Mouse (Mus musculus): Measurements from ENCODE around the gene Cds2. TPM values are rescaled to one million over a fixed set of nuclear protein-coding genes. Genes with fewer than 3 reads are reported as not detected.
A peak's percentile ranks its signal among the peaks of the same experiment; 100 is the strongest.
"Not testable (repeated sequence)": the region's sequence is repeated elsewhere in the genome, so short reads cannot be mapped to it uniquely, and the experiment has no call there.

Gene Cds2
- polyA plus RNA-seq (2015; fragmentation: Nextera tagmentation; extraction: Ambion mirVana): 41.7 and 41.8 TPM in 2 replicates

- Histone ChIP-seq H3K27ac (peak within 1 kb of the TSS; percentile 86), H3K4me1 (peaks cover 16% of the 10 kb centered on the region), H3K4me2 (peak within 1 kb of the TSS; percentile 55), H3K27me3 (replicated peaks) (no peaks in the 10 kb centered on the region), H3K4me3 (peak within 1 kb of the TSS; percentile 84), H3K9me3 (no peaks in the 10 kb centered on the region), H3K36me3 (replicated peaks) (no peaks in the 10 kb centered on the region), H3K9ac (peak within 1 kb of the TSS; percentile 87)
- WGBS: under 1% methylated on average over 47 of the region's 49 CpGs
- ATAC-seq (replicated peaks): peak; percentile 99
Measured at GRCm38 (mm10) chr2:132262879-132263398, at the start of gene Cds2. Gene Cds2 (plus strand): TSS chr2:132263148.

GRCm38 (mm10) chr2:132221611-132222073 lies 41.3 kb upstream of the Cds2 start:
- Histone ChIP-seq H3K9me3 (no peaks in the 10 kb centered on the region), H3K9ac (no peak overlapping the region), H3K4me2 (no peak overlapping the region), H3K4me1 (no peaks in the 10 kb centered on the region), H3K27ac (no peak overlapping the region), H3K27me3 (replicated peaks) (no peaks in the 10 kb centered on the region), H3K4me3 (no peak overlapping the region), H3K36me3 (replicated peaks) (no peaks in the 10 kb centered on the region)
- ATAC-seq (replicated peaks): no peak
- 70% methylated on average over 11 of the region's 11 CpGs for WGBS

- Histone ChIP-seq H3K36me3 (replicated peaks) (no peaks in the 10 kb centered on the region), H3K4me3 (no peak overlapping the region), H3K27ac (no peak overlapping the region), H3K9ac (no peak overlapping the region), H3K4me1 (no peaks in the 10 kb centered on the region), H3K9me3 (no peaks in the 10 kb centered on the region), H3K4me2 (no peak overlapping the region), H3K27me3 (replicated peaks) (no peaks in the 10 kb centered on the region)
- WGBS: 86% methylated on average over 4 of the region's 4 CpGs
- ATAC-seq (replicated peaks): no peak
Measured at GRCm38 (mm10) chr2:132224359-132224758, 38.6 kb upstream of the Cds2 start.

- ATAC-seq (replicated peaks): no peak
- no peak overlapping the region for H3K4me2 ChIP-seq
- H3K9me3 ChIP-seq: no peaks in the 10 kb centered on the region
- H3K27me3 ChIP-seq (replicated peaks): no peaks in the 10 kb centered on the region
- H3K4me3 ChIP-seq: no peak overlapping the region
- no peak overlapping the region for H3K9ac ChIP-seq
- 74% methylated on average over 3 of the region's 3 CpGs for WGBS
- no peaks in the 10 kb centered on the region for H3K36me3 ChIP-seq (replicated peaks)
- no peaks in the 10 kb centered on the region for H3K4me1 ChIP-seq
- no peak overlapping the region for H3K27ac ChIP-seq
Measured at GRCm38 (mm10) chr2:132232413-132232945, 30.5 kb upstream of the Cds2 start.

- WGBS: 85% methylated on average over 16 of the region's 16 CpGs
- Histone ChIP-seq H3K4me3 (no peak overlapping the region), H3K9me3 (no peaks in the 10 kb centered on the region), H3K36me3 (replicated peaks) (peaks cover 3% of the 10 kb centered on the region; the same call in 1 of the 2 replicates), H3K9ac (no peak overlapping the region), H3K27ac (no peak overlapping the region), H3K27me3 (replicated peaks) (no peaks in the 10 kb centered on the region), H3K4me1 (no peaks in the 10 kb centered on the region), H3K4me2 (no peak overlapping the region)
- no peak for ATAC-seq (replicated peaks)
Measured at GRCm38 (mm10) chr2:132233985-132234765, 28.8 kb upstream of the Cds2 start.

- Histone ChIP-seq H3K4me2 (no peak overlapping the region), H3K27me3 (replicated peaks) (no peaks in the 10 kb centered on the region), H3K9ac (no peak overlapping the region), H3K4me1 (no peaks in the 10 kb centered on the region), H3K9me3 (no peaks in the 10 kb centered on the region), H3K27ac (no peak overlapping the region), H3K36me3 (replicated peaks) (peaks cover 3% of the 10 kb centered on the region; the same call in 1 of the 2 replicates), H3K4me3 (no peak overlapping the region)
- ATAC-seq (replicated peaks): no peak
- 53% methylated on average over 2 of the region's 2 CpGs for WGBS
Measured at GRCm38 (mm10) chr2:132235291-132235690, 27.7 kb upstream of the Cds2 start.

GRCm38 (mm10) chr2:132235975-132236374 lies 27.0 kb upstream of the Cds2 start:
- Histone ChIP-seq H3K4me2 (no peak overlapping the region), H3K9me3 (no peaks in the 10 kb centered on the region), H3K4me3 (no peak overlapping the region), H3K27me3 (replicated peaks) (no peaks in the 10 kb centered on the region), H3K9ac (no peak overlapping the region), H3K27ac (no peak overlapping the region), H3K36me3 (replicated peaks) (peaks cover 3% of the 10 kb centered on the region; the same call in 1 of the 2 replicates), H3K4me1 (no peaks in the 10 kb centered on the region)
- ATAC-seq (replicated peaks): no peak
- WGBS: 84% methylated on average over 7 of the region's 7 CpGs

- H3K9me3 ChIP-seq; H3K27me3 ChIP-seq (replicated peaks); H3K4me3 ChIP-seq; ATAC-seq (replicated peaks); H3K4me1 ChIP-seq; H3K27ac ChIP-seq; H3K36me3 ChIP-seq (replicated peaks); H3K9ac ChIP-seq; H3K4me2 ChIP-seq: not testable (repeated sequence)
- 92% methylated on average over 3 of the region's 3 CpGs for WGBS
Measured at GRCm38 (mm10) chr2:132239434-132239833, 23.5 kb upstream of the Cds2 start.

- not testable (repeated sequence) for H3K4me3 ChIP-seq; H3K9ac ChIP-seq; H3K4me1 ChIP-seq; H3K36me3 ChIP-seq (replicated peaks); H3K27ac ChIP-seq; H3K4me2 ChIP-seq; H3K27me3 ChIP-seq (replicated peaks); H3K9me3 ChIP-seq
- 37% methylated on average over 10 of the region's 10 CpGs for WGBS
- ATAC-seq (replicated peaks): peak; percentile 50; the same call in 1 of the 2 replicates
Measured at GRCm38 (mm10) chr2:132240457-132240856, 22.5 kb upstream of the Cds2 start.

- H3K27me3 ChIP-seq (replicated peaks): no peaks in the 10 kb centered on the region
- no peak overlapping the region for H3K4me2 ChIP-seq
- H3K36me3 ChIP-seq (replicated peaks): peaks cover 5% of the 10 kb centered on the region; the same call in 1 of the 2 replicates
- no peaks in the 10 kb centered on the region for H3K9me3 ChIP-seq
- H3K9ac ChIP-seq: no peak overlapping the region
- peaks cover 12% of the 10 kb centered on the region for H3K4me1 ChIP-seq
- ATAC-seq (replicated peaks): no peak
- H3K4me3 ChIP-seq: no peak overlapping the region
- WGBS: 96% methylated on average over 3 of the region's 3 CpGs
- H3K27ac ChIP-seq: no peak overlapping the region
Measured at GRCm38 (mm10) chr2:132243370-132243769, 19.6 kb upstream of the Cds2 start.

GRCm38 (mm10) chr2:132247539-132248313 lies 15.2 kb upstream of the Cds2 start, which contains the start of gene Tmem230:
Gene Tmem230 (minus strand): TSS chr2:132247807.
- peak within 1 kb of the TSS; percentile 92 for H3K4me2 ChIP-seq
- H3K9me3 ChIP-seq: no peaks in the 10 kb centered on the region
- peak within 1 kb of the TSS; percentile 58 for H3K9ac ChIP-seq
- ATAC-seq (replicated peaks): peak; percentile 94
- peak within 1 kb of the TSS; percentile 73 for H3K4me3 ChIP-seq
- 6% methylated on average over 48 of the region's 50 CpGs for WGBS
- peak within 1 kb of the TSS; percentile 81 for H3K27ac ChIP-seq
- H3K4me1 ChIP-seq: peaks cover 31% of the 10 kb centered on the region
- no peaks in the 10 kb centered on the region for H3K27me3 ChIP-seq (replicated peaks)
- H3K36me3 ChIP-seq (replicated peaks): peaks cover 1% of the 10 kb centered on the region; the same call in 1 of the 2 replicates

GRCm38 (mm10) chr2:132251911-132252310 lies 11.0 kb upstream of the Cds2 start:
- H3K9me3 ChIP-seq: no peaks in the 10 kb centered on the region
- H3K27me3 ChIP-seq (replicated peaks): no peaks in the 10 kb centered on the region
- H3K4me2 ChIP-seq: peak overlapping the region; percentile 73
- no peak overlapping the region for H3K27ac ChIP-seq
- H3K36me3 ChIP-seq (replicated peaks): no peaks in the 10 kb centered on the region; the same call in 1 of the 2 replicates
- 9% methylated on average over 8 of the region's 8 CpGs for whole genome bisulfite sequencing
- no peak for ATAC-seq (replicated peaks)
- H3K4me1 ChIP-seq: peaks cover 30% of the 10 kb centered on the region
- peak overlapping the region; percentile 54 for H3K4me3 ChIP-seq
- peak overlapping the region; percentile 42 for H3K9ac ChIP-seq

Data from midbrain, embryonic 15.5 days (tissue).